Mouse (Mus musculus): ENCODE results near the gene Vkorc1. TPM values are rescaled to one million over a fixed set of nuclear protein-coding genes. Genes with fewer than 3 reads are reported as not detected.

Gene Vkorc1
- total RNA-seq (2023), result 10 to 100 TPM; 19.8 to 22.4 TPM

GRCm38 (mm10) chr7:127895442-127895841, at the start of gene Vkorc1, which contains the start of gene Gm21974:
Gene Vkorc1 (minus strand): TSS chr7:127895617.
Gene Gm21974 (minus strand): TSS chr7:127895454.

GRCm38 (mm10) chr7:127929923-127930322, 34.5 kb upstream of the Vkorc1 start, which contains the start of gene Prss8:
Gene Prss8 (minus strand): TSS chr7:127930104.

GRCm38 (mm10) chr7:127912190-127912871, 16.9 kb upstream of the Vkorc1 start, which contains the start of gene Kat8:
Gene Kat8 (plus strand): TSS chr7:127912516.

GRCm38 (mm10) chr7:127903971-127904796, 8.8 kb upstream of the Vkorc1 start, which contains the start of gene Bckdk:
Gene Bckdk (plus strand): TSS chr7:127904082.

GRCm38 (mm10) chr7:127890798-127891197, 4.6 kb downstream of the Vkorc1 start, which contains the start of gene Prss53:
Gene Prss53 (minus strand): TSS chr7:127890970.

GRCm38 (mm10) chr7:127876467-127877348, 18.7 kb downstream of the Vkorc1 start, which contains the start of gene Zfp668:
Gene Zfp668 (minus strand): TSS chr7:127876828.

GRCm38 (mm10) chr7:127876041-127876466, 19.4 kb downstream of the Vkorc1 start, which contains the start of gene Zfp646:
Gene Zfp646 (plus strand): TSS chr7:127876221.

Other genes with a start within 250 kb of the Vkorc1 start
- 10 to 100 TPM; 38.5 to 43.9 TPM for gene Bcl7c, start 186.7 kb downstream of the Vkorc1 start, total RNA-seq (2023)
- not detected for gene Ctf1, start 182.9 kb downstream of the Vkorc1 start, total RNA-seq (2023)
- gene Ctf2, start 163.5 kb downstream of the Vkorc1 start, total RNA-seq (2023), result not detected
- 10 to 100 TPM in 1 of 2 experiments, 1 to 10 TPM in 1; 9.8 to 11.1 TPM for gene Fbxl19, start 151.1 kb downstream of the Vkorc1 start, total RNA-seq (2023)
- 10 to 100 TPM; 52.5 to 54.7 TPM for gene Orai3, start 125.8 kb downstream of the Vkorc1 start, total RNA-seq (2023)
- gene Setd1a, start 118.9 kb downstream of the Vkorc1 start, total RNA-seq (2023), result 10 to 100 TPM; 45.6 to 53.7 TPM
- not detected for gene Gm49388, start 110.0 kb downstream of the Vkorc1 start, total RNA-seq (2023)
- 10 to 100 TPM; 26.3 to 30.0 TPM for gene Hsd3b7, start 95.0 kb downstream of the Vkorc1 start, total RNA-seq (2023)
- gene Stx4a, start 71.3 kb downstream of the Vkorc1 start, total RNA-seq (2023), result 100 to 1,000 TPM; 136 to 139 TPM
- under 1 TPM in 1 of 2 experiments, not detected in 1; 0.13 TPM for gene Stx1b, start 71.1 kb downstream of the Vkorc1 start, total RNA-seq (2023)
- 10 to 100 TPM; 48.4 to 48.8 TPM for gene Zfp646, start 19.4 kb downstream of the Vkorc1 start, total RNA-seq (2023)
- 1 to 10 TPM; 7.6 to 9.2 TPM for gene Zfp668, start 18.8 kb downstream of the Vkorc1 start, total RNA-seq (2023)
- gene Prss53, start 4.6 kb downstream of the Vkorc1 start, total RNA-seq (2023), result 1 to 10 TPM; 1.0 to 1.3 TPM
- not detected for gene Gm21974, start 163 bp downstream of the Vkorc1 start, total RNA-seq (2023)
- gene Bckdk, start 8.5 kb upstream of the Vkorc1 start, total RNA-seq (2023), result 10 to 100 TPM; 28.2 to 30.0 TPM
- 10 to 100 TPM; 28.7 to 31.1 TPM for gene Kat8, start 16.9 kb upstream of the Vkorc1 start, total RNA-seq (2023)
- gene Prss8, start 34.5 kb upstream of the Vkorc1 start, total RNA-seq (2023), result not detected
- gene Prss36, start 51.1 kb upstream of the Vkorc1 start, total RNA-seq (2023), result 1 to 10 TPM in 1 of 2 experiments, under 1 TPM in 1; 0.70 to 1.4 TPM
- 100 to 1,000 TPM; 505 to 623 TPM for gene Fus, start 71.8 kb upstream of the Vkorc1 start, total RNA-seq (2023)
- gene Pycard, start 98.2 kb upstream of the Vkorc1 start, total RNA-seq (2023), result 10 to 100 TPM; 60.4 to 89.0 TPM
- gene Trim72, start 108.3 kb upstream of the Vkorc1 start, total RNA-seq (2023), result under 1 TPM in 1 of 2 experiments, not detected in 1; 0.64 TPM
- gene Itgam, start 167.0 kb upstream of the Vkorc1 start, total RNA-seq (2023), result 100 to 1,000 TPM; 557 to 582 TPM
- gene Gm49368, start 167.1 kb upstream of the Vkorc1 start, total RNA-seq (2023), result 10 to 100 TPM; 12.8 to 19.9 TPM
- gene Itgax, start 233.9 kb upstream of the Vkorc1 start, total RNA-seq (2023), result 100 to 1,000 TPM; 242 to 261 TPM

Measured in monocyte, adult 59 days (primary cell).